10 mouse cellular contexts compared by ENCODE assay signal in the genomic region with DNA sequence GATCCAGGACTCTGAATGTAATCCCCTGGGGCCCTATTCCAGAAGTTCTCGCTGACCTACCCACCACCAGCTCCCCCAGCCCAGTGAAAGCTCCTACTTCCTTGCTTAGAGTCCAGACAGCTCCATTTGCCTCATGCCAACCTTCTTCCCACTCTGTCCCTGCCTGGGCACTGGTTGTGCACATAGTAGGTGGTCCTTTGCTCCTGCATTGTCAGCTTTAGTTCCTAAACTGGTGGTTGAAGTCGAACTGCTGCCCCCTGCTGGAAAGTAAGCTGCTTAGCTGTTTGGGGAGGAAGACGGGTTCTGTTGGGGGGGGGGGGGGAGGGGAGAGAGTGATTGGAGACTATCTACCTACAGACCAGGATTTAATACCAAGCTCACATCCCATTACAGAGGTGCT. TPM values are rescaled to one million over a fixed set of nuclear protein-coding genes. Genes with fewer than 3 reads are reported as not detected.
DNase-seq lines count a peak whose midpoint lies in the region; ATAC-seq and TF ChIP-seq lines count a peak whose summit lies in the region.
"Had no signal": no experiment of that assay in that cellular context is flagged by ENCODE, and none has a peak within 500 bp of the region (broad histone marks: within the 10 kb centered on the region; RNA-seq: fewer than 3 reads in every experiment).

No protein-coding gene starts in this region.

- no peak for ATAC-seq in lung, postnatal 0 days

- TF ChIP-seq CTCF in lung, postnatal 0 days (IDR thresholded peaks at IDR 0.05), result peak; percentile 62

- H3K27ac ChIP-seq in lung, postnatal 0 days (ENCODE audit: low read length), result no peak overlapping the region

- no peak overlapping the region for H3K4me2 ChIP-seq in lung, postnatal 0 days (replicated peaks; ENCODE audit: low read depth, low read length)

- H3K27me3 ChIP-seq in lung, postnatal 0 days (replicated peaks; ENCODE audit: insufficient read depth, low read length), result no peaks in the 10 kb centered on the region

- H3K4me1 ChIP-seq in lung, postnatal 0 days (ENCODE audit: insufficient read depth, low read depth, low read length), result no peaks in the 10 kb centered on the region

- no peak for TF ChIP-seq EP300 in lung, postnatal 0 days (IDR thresholded peaks at IDR 0.05)

- H3K9me3 ChIP-seq in lung, postnatal 0 days (ENCODE audit: low read length), result no peaks in the 10 kb centered on the region

- no peaks in the 10 kb centered on the region for H3K36me3 ChIP-seq in lung, postnatal 0 days (ENCODE audit: insufficient read depth, low read length)

- H3K9ac ChIP-seq in lung, postnatal 0 days (replicated peaks; ENCODE audit: low read depth), result no peak overlapping the region

- peak; percentile 51 for DNase-seq in adrenal gland, postnatal 10 days
- no peak for DNase-seq in adrenal gland, adult 8-10 months
- peak; percentile 37 to 64 for DNase-seq in kidney, postnatal 25 days
- DNase-seq in kidney, adult 18-20 months, result no peak
- DNase-seq in MEL-GATA-1-ER (ENCODE audit: extremely low read depth, low read depth) (peak; percentile 12), MN1 (ENCODE audit: low spot score) (no peak)
- peak; percentile 36 for DNase-seq in lung, postnatal 0 days (ENCODE audit: low spot score)
- DNase-seq in frontal cortex, adult 2 months (ENCODE audit: extremely low spot score in 1 of 2, low spot score in 1 of 2), result no peak

- 48% methylated on average over 3 of the region's 3 CpGs for WGBS in lung, postnatal 0 days

- no peak overlapping the region for H3K4me3 ChIP-seq in lung, postnatal 0 days (ENCODE audit: low read depth, low read length)

RNA-seq across cellular contexts. Expression of a gene that starts 2.4 kb away (rescaled TPM):
- total RNA-seq in adrenal gland, postnatal 10 days (2021), result not detected
- not detected for total RNA-seq in adrenal gland, adult 8-10 months (2022)
- polyA plus RNA-seq in lung, postnatal 0 days (2015; fragmentation: Nextera tagmentation; extraction: Ambion mirVana), result 0.15 and 0.18 TPM in 2 replicates
- not detected in 2 replicates for polyA plus RNA-seq in frontal cortex, adult 2 months (2012; rRNA removed)
- polyA plus RNA-seq: lung, embryonic 16.5 days had no signal

RNA-seq across cellular contexts. Expression of a gene that starts 9.2 kb away (rescaled TPM):
- under 1 TPM; 0.09 to 0.15 TPM for total RNA-seq in adrenal gland, postnatal 10 days (2021)
- total RNA-seq in adrenal gland, adult 8-10 months (2022), result under 1 TPM in 1 of 4 experiments, not detected in 3; 0.14 TPM
- not detected in 2 replicates for polyA plus RNA-seq in lung, postnatal 0 days (2015; fragmentation: Nextera tagmentation; extraction: Ambion mirVana)
- polyA plus RNA-seq in frontal cortex, adult 2 months (2012; rRNA removed), result 4.9 and 7.1 TPM in 2 replicates
- polyA plus RNA-seq: lung, embryonic 16.5 days had no signal

RNA-seq across cellular contexts. Expression of a gene that starts 10.3 kb away (rescaled TPM):
- not detected for total RNA-seq in adrenal gland, postnatal 10 days (2021)
- total RNA-seq in adrenal gland, adult 8-10 months (2022), result 1 to 10 TPM in 1 of 4 experiments, under 1 TPM in 2, not detected in 1; 0.40 to 4.7 (median 0.67) TPM
- polyA plus RNA-seq in lung, postnatal 0 days (2015; fragmentation: Nextera tagmentation; extraction: Ambion mirVana), result 0.26 TPM in 1 of 2 replicates, not detected in the other
- polyA plus RNA-seq in frontal cortex, adult 2 months (2012; rRNA removed), result not detected in 2 replicates
- polyA plus RNA-seq: stomach, embryonic 16.5 days had no signal

RNA-seq across cellular contexts. Expression of a gene that starts 19.8 kb away (rescaled TPM):
- total RNA-seq in adrenal gland, postnatal 10 days (2021), result not detected
- not detected for total RNA-seq in adrenal gland, adult 8-10 months (2022)
- polyA plus RNA-seq in lung, postnatal 0 days (2015; fragmentation: Nextera tagmentation; extraction: Ambion mirVana), result not detected in 2 replicates
- polyA plus RNA-seq in frontal cortex, adult 2 months (2012; rRNA removed), result not detected in 2 replicates
- polyA plus RNA-seq: lung, embryonic 16.5 days; stomach, embryonic 16.5 days had no signal

RNA-seq across cellular contexts. Expression of a gene that starts 41.3 kb away (rescaled TPM):
- not detected for total RNA-seq in adrenal gland, postnatal 10 days (2021)
- not detected for total RNA-seq in adrenal gland, adult 8-10 months (2022)
- not detected in 2 replicates for polyA plus RNA-seq in lung, postnatal 0 days (2015; fragmentation: Nextera tagmentation; extraction: Ambion mirVana)
- 0.38 TPM in 1 of 2 replicates, not detected in the other for polyA plus RNA-seq in frontal cortex, adult 2 months (2012; rRNA removed)
- polyA plus RNA-seq: lung, embryonic 16.5 days had no signal

Comparison
In these comparisons a context has a peak if more than half of its experiments do, and no peak if none do; other contexts are left out.
1. DNase-seq: peak in adrenal gland, postnatal 10 days (single experiment), kidney, postnatal 25 days (2 of 2), MEL-GATA-1-ER (single experiment) and lung, postnatal 0 days (single experiment); none in adrenal gland, adult 8-10 months (single experiment), kidney, adult 18-20 months (single experiment), MN1 (single experiment) and frontal cortex, adult 2 months (0 of 2).